Mouse (Mus musculus) G1E (cell line): ENCODE results near the gene Paxip1.

Experiments used
- CTCF ChIP-seq: IDR thresholded peaks from 2 replicates; pipeline ENCODE4 v1.5.1; 2012; ENCODE audit warnings: low read depth, low read length, inconsistent platforms, mixed read lengths
- GATA1 ChIP-seq: IDR thresholded peaks from 2 replicates; pipeline ENCODE4 v1.6.1; 2012; ENCODE audit warnings: borderline replicate concordance, low read length, inconsistent platforms, mixed read lengths
- POLR2AphosphoS5 ChIP-seq: IDR thresholded peaks from 2 replicates; pipeline ENCODE4 v1.6.1; 2012; ENCODE audit warnings: low read depth, low read length, inconsistent platforms; ENCODE audit not compliant: insufficient replicate concordance
- TAL1 ChIP-seq: conservative IDR thresholded peaks from 2 replicates; pipeline ENCODE4 v1.6.1; 2012; ENCODE audit warnings: low read depth, low read length, inconsistent platforms, mixed read lengths

GRCm38 (mm10) chr5:27744944-27745343, 46.5 kb downstream of the Paxip1 start:
- TF ChIP-seq CTCF (no peak), TAL1 (no peak), GATA1 (no peak), POLR2AphosphoS5 (no peak)
